ENCODE assay signal across 18 mouse cellular contexts in the genomic region with DNA sequence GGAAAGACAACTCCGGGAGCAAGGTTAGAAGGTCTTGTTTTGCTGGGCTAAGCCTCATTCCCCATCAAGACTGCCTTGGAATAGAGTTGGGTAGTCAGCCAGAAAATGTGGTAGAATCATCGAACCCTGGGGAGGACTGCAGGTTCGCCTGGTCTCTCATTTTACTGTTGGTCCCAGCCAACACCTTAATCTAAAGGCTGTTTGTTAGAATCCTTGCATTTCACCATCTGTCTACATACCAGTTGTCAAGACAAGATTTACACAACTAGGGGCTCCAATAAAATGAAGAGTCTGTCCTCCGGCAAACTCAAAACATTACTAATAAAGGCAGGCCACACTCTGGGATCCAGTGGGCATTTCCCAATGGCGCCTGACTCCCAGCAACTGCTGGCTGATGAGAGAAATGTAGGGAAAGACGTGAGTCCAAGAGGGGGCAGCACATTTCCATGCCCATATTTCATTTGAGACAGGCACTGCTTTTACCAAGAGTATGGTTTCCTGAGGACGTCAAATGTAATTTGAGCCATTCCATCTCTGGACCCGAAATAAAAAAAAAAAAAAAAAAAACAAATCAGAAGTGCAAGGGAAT. TPM values are rescaled to one million over a fixed set of nuclear protein-coding genes. Genes with fewer than 3 reads are reported as not detected.
DNase-seq lines count a peak whose midpoint lies in the region; ATAC-seq and TF ChIP-seq lines count a peak whose summit lies in the region.
"Had no signal": no experiment of that assay in that cellular context is flagged by ENCODE, and none has a peak within 500 bp of the region (broad histone marks: within the 10 kb centered on the region; RNA-seq: fewer than 3 reads in every experiment).

No protein-coding gene starts in this region.

- H3K4me3 ChIP-seq in kidney, embryonic 16.5 days (ENCODE audit: low read length) = no peak overlapping the region
- no peak overlapping the region for H3K4me3 ChIP-seq in thymus, adult 2 months (ENCODE audit: control insufficient read depth, insufficient read depth, low read length)
- H3K4me3 ChIP-seq: heart, adult 2 months; limb, embryonic 15.5 days; neural tube, embryonic 13.5 days had no signal

- H3K4me2 ChIP-seq in kidney, embryonic 16.5 days (replicated peaks; ENCODE audit: low read depth, low read length) = no peak overlapping the region
- H3K4me2 ChIP-seq: limb, embryonic 15.5 days; neural tube, embryonic 13.5 days had no signal

- H3K27ac ChIP-seq in kidney, embryonic 16.5 days (ENCODE audit: low read length) = 0 out of 2 replicates have a peak overlapping the region, but pooled peaks have one; percentile 13
- no peak overlapping the region for H3K27ac ChIP-seq in thymus, adult 2 months (ENCODE audit: control insufficient read depth, insufficient read depth, low read length)
- H3K27ac ChIP-seq: heart, adult 2 months; neural tube, embryonic 13.5 days had no signal

- H3K4me1 ChIP-seq in kidney, embryonic 16.5 days (ENCODE audit: insufficient read depth, low read length) = peaks cover 44% of the 10 kb centered on the region
- H3K4me1 ChIP-seq in thymus, adult 2 months (replicated peaks; ENCODE audit: control insufficient read depth, insufficient read depth, low read length) = peaks cover 44% of the 10 kb centered on the region

- peak; percentile 19 for DNase-seq in CD4-positive, CD25-positive, alpha-beta regulatory T cell, adult 2 months (ENCODE audit: low read depth, low spot score)
- no peak for DNase-seq in kidney, adult 11 months
- DNase-seq in thymus, adult 2 months = peak; percentile 40
- no peak for DNase-seq in thymus, adult 18-20 months
- peak; percentile 61 for DNase-seq in mesoderm, embryonic 11.5 days (ENCODE audit: low read depth, low spot score)
- DNase-seq: cerebellum, adult 18-20 months; heart, adult 2 months; lung, postnatal 14 days; midbrain, embryonic 14.5 days had no signal

- 14% methylated on average over 8 of the region's 8 CpGs for WGBS in kidney, embryonic 16.5 days
- WGBS in thymus, adult 2 months = 60% methylated on average over 8 of the region's 8 CpGs

- H3K36me3 ChIP-seq in kidney, embryonic 16.5 days (ENCODE audit: insufficient read depth, low read length) = no peaks in the 10 kb centered on the region
- no peaks in the 10 kb centered on the region for H3K36me3 ChIP-seq in thymus, adult 2 months (ENCODE audit: control insufficient read depth, insufficient read depth, low read length)
- H3K36me3 ChIP-seq: limb, embryonic 15.5 days; neural tube, embryonic 13.5 days had no signal

- no peak for TF ChIP-seq POLR2A in thymus, adult 2 months (IDR thresholded peaks at IDR 0.05; ENCODE audit: control insufficient read depth, extremely low read depth, insufficient read depth, low read length, poor library complexity)

- H3K9ac ChIP-seq in kidney, embryonic 16.5 days (replicated peaks; ENCODE audit: low read length) = no peak overlapping the region
- H3K9ac ChIP-seq: limb, embryonic 15.5 days; neural tube, embryonic 13.5 days had no signal

- no peak for TF ChIP-seq CTCF in thymus, adult 2 months (IDR thresholded peaks at IDR 0.05; ENCODE audit: borderline replicate concordance, control insufficient read depth, extremely low read depth, insufficient read depth, low read length, poor library complexity)

- ATAC-seq in CD4-positive, CD25-positive, alpha-beta regulatory T cell, adult 4 months = no peak
- ATAC-seq in kidney, embryonic 16.5 days (ENCODE audit: low FRiP score, low TSS enrichment) = no peak
- no peak for ATAC-seq in megakaryocyte, adult 5-6 weeks (ENCODE audit: poor library complexity, severe bottlenecking)

- H3K9me3 ChIP-seq in kidney, embryonic 16.5 days (ENCODE audit: low read length) = no peaks in the 10 kb centered on the region
- H3K9me3 ChIP-seq: limb, embryonic 15.5 days; neural tube, embryonic 13.5 days had no signal

- 0 out of 2 replicates have a peak, but pooled peaks cover 4% of the 10 kb centered on the region for H3K27me3 ChIP-seq in kidney, embryonic 16.5 days (ENCODE audit: insufficient read depth, low read length)
- H3K27me3 ChIP-seq in thymus, adult 2 months (ENCODE audit: control insufficient read depth, insufficient read depth, low read length) = no peaks in the 10 kb centered on the region

RNA-seq across cellular contexts. Expression of a gene that starts 1.3 kb away (rescaled TPM):
- 1 to 10 TPM; 6.2 to 6.6 TPM for polyA plus RNA-seq in CD4-positive, CD25-positive, alpha-beta regulatory T cell, adult 4 months (2017; shearing (Covaris generic))
- polyA plus RNA-seq in kidney, embryonic 16.5 days (2015; fragmentation: Nextera tagmentation; extraction: Ambion mirVana) = not detected in 2 replicates
- polyA plus RNA-seq in thymus, adult 2 months (2012; rRNA removed) = 0.98 and 1.5 TPM in 2 replicates
- total RNA-seq in megakaryocyte, adult 5-6 weeks (2015) = not detected in 2 replicates
- total RNA-seq in megakaryocyte, adult 5-6 weeks (2017) = not detected in 2 replicates
- total RNA-seq: heart, adult 2 months; heart, postnatal 25 days had no signal
- polyA plus RNA-seq: forebrain, embryonic 14.5 days; midbrain, embryonic 14.5 days; neural tube, embryonic 13.5 days; small intestine, adult 2 months; stomach, embryonic 16.5 days had no signal

RNA-seq across cellular contexts. Expression of a gene that starts 10.9 kb away (rescaled TPM):
- polyA plus RNA-seq in CD4-positive, CD25-positive, alpha-beta regulatory T cell, adult 4 months (2017; shearing (Covaris generic)) = 100 to 1,000 TPM; 124 to 148 TPM
- polyA plus RNA-seq in kidney, embryonic 16.5 days (2015; fragmentation: Nextera tagmentation; extraction: Ambion mirVana) = 1.1 and 1.5 TPM in 2 replicates
- 111 and 114 TPM in 2 replicates for polyA plus RNA-seq in thymus, adult 2 months (2012; rRNA removed)
- 0.18 and 0.98 TPM in 2 replicates for total RNA-seq in megakaryocyte, adult 5-6 weeks (2015)
- 0.04 and 0.61 TPM in 2 replicates for total RNA-seq in megakaryocyte, adult 5-6 weeks (2017)

Comparison
In these comparisons a context has a peak if more than half of its experiments do, and no peak if none do; other contexts are left out.
1. DNase-seq: peak in CD4-positive, CD25-positive, alpha-beta regulatory T cell, adult 2 months (single experiment), thymus, adult 2 months (single experiment) and mesoderm, embryonic 11.5 days (single experiment); none in kidney, adult 11 months (single experiment) and thymus, adult 18-20 months (0 of 2).
2. RNA of a gene that starts 10.9 kb away (polyA plus RNA-seq): 124 to 148 TPM in CD4-positive, CD25-positive, alpha-beta regulatory T cell, adult 4 months and 111 to 114 TPM in thymus, adult 2 months; 1.1 to 1.5 TPM in kidney, embryonic 16.5 days; every median in the first group is over 10 times any median in the second.